Mouse (Mus musculus) olfactory bulb, adult 2 months (tissue): ENCODE results near the gene Rtel1. TPM values are rescaled to one million over a fixed set of nuclear protein-coding genes. Genes with fewer than 3 reads are reported as not detected.
"Not testable (repeated sequence)": the region's sequence is repeated elsewhere in the genome, so short reads cannot be mapped to it uniquely, and the experiment has no call there.

Source experiments
- H3K27ac ChIP-seq: fragments of 200-500 bp; 2 replicates; pipeline ENCODE4 v1.5.1; 2012; ENCODE audit warnings: low read depth, low read length; ENCODE audit not compliant: insufficient read depth
- H3K4me1 ChIP-seq: fragments of 200-500 bp; 2 replicates; pipeline ENCODE4 v1.6.1; 2012; ENCODE audit warnings: low read length; ENCODE audit not compliant: control insufficient read depth, insufficient read depth
- H3K4me3 ChIP-seq: fragments of 200-500 bp; 2 replicates; pipeline ENCODE4 v1.5.1; 2012; ENCODE audit warnings: mild to moderate bottlenecking, low read depth, low read length, moderate library complexity; ENCODE audit not compliant: insufficient read depth
- CTCF ChIP-seq: fragments of 200-500 bp; IDR thresholded peaks from 2 replicates; pipeline ENCODE4 v1.5.1; 2012; ENCODE audit warnings: low read depth, mild to moderate bottlenecking, low read length, moderate library complexity; ENCODE audit not compliant: insufficient read depth
- POLR2A ChIP-seq: fragments of 200-500 bp; IDR thresholded peaks from 2 replicates; pipeline ENCODE4 v1.6.1; 2012; ENCODE audit warnings: mild to moderate bottlenecking, low read depth, low read length, moderate library complexity; ENCODE audit not compliant: insufficient read depth
- WGBS: fragments of 180-500 bp; shearing (Covaris S2); methylation state at CpG from one replicate; pipeline ENCODE4 v1.1.7; 2018; 5-methylcytosine and 5-hydroxymethylcytosine counted together
- polyA plus RNA-seq: library from polyadenylated mRNA; stranded (reverse); fragments of >200 nt; gene quantifications from 2 replicates; pipeline ENCODE4 v1.2.4, GENCODE M21; 2012; ENCODE audit warnings: low replicate concordance; ENCODE audit not compliant: missing spikeins, insufficient read depth, insufficient read length

The Rtel1 gene
- polyA plus RNA-seq, 1 experiment = not detected

GRCm38 (mm10) chr2:181287958-181288350 lies 31.6 kb upstream of the Rtel1 start, which contains the start of gene Gmeb2:
Gene Gmeb2, minus strand, starts transcription at chr2:181288035.
- Histone ChIP-seq H3K27ac (peak within 1 kb of the TSS; percentile 95), H3K4me3 (peak within 1 kb of the TSS; percentile 98)
- peak; percentile 57 for TF ChIP-seq POLR2A
- 5% methylated on average over 38 of the region's 38 CpGs for WGBS
- H3K4me1 ChIP-seq = not testable (repeated sequence)

DNA sequence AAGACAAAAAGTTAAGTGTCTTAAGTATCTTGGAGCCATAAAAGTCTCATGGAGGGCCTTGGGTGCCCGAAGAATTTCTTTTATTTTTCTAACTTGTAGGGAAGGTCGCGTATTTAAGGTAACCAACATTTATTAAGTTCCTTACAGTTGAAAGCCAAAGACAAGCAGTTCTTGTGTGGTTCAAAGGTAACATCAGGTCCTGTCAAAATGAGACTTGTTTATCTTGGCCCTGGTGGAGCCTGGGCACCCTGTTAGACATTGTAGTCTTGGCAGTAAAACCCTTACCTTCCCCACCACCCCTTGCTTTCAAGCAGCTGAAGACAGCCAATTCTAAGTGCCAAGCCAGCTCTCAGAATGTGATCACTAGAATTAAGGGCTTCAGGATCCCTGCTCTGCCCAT lies 30.8 kb upstream of the Rtel1 start:
- Histone ChIP-seq H3K4me3 (no peak overlapping the region; the same call in 1 of the 2 replicates), H3K27ac (no peak overlapping the region), H3K4me1 (no peaks in the 10 kb centered on the region)
- 69% methylated on average over 3 of the region's 3 CpGs for WGBS
- no peak for TF ChIP-seq POLR2A
- TF ChIP-seq CTCF = no peak

GRCm38 (mm10) chr2:181290937-181291336 lies 28.6 kb upstream of the Rtel1 start:
- no peak for TF ChIP-seq CTCF
- TF ChIP-seq POLR2A = no peak
- 53% methylated on average over 1 of the region's 1 CpGs for WGBS
- Histone ChIP-seq H3K27ac (no peak overlapping the region), H3K4me1 (no peaks in the 10 kb centered on the region), H3K4me3 (no peak overlapping the region)

- Histone ChIP-seq H3K4me3 (no peak overlapping the region), H3K4me1 (peaks cover 2% of the 10 kb centered on the region; the same call in 1 of the 2 replicates), H3K27ac (no peak overlapping the region)
- 39% methylated on average over 3 of the region's 3 CpGs for WGBS
- TF ChIP-seq CTCF = no peak
- no peak for TF ChIP-seq POLR2A
Measured at GRCm38 (mm10) chr2:181302041-181302440, 17.5 kb upstream of the Rtel1 start.

- H3K4me1 ChIP-seq = peaks cover 9% of the 10 kb centered on the region
- TF ChIP-seq CTCF (no peak), POLR2A (no peak)
- no peak overlapping the region for H3K4me3 ChIP-seq
- 71% methylated on average over 1 of the region's 1 CpGs for WGBS
- H3K27ac ChIP-seq = no peak overlapping the region
Measured at GRCm38 (mm10) chr2:181304944-181305343, 14.6 kb upstream of the Rtel1 start.

GRCm38 (mm10) chr2:181307144-181307804 lies 12.3 kb upstream of the Rtel1 start:
- TF ChIP-seq CTCF (peak; percentile 56), POLR2A (no peak)
- H3K4me3 ChIP-seq = no peak overlapping the region
- 14% methylated on average over 30 of the region's 30 CpGs for WGBS
- peaks cover 9% of the 10 kb centered on the region for H3K4me1 ChIP-seq
- H3K27ac ChIP-seq = no peak overlapping the region

GRCm38 (mm10) chr2:181312435-181312834 lies 7.1 kb upstream of the Rtel1 start:
- WGBS = 66% methylated on average over 3 of the region's 3 CpGs
- H3K27ac ChIP-seq = 0 out of 2 replicates have a peak overlapping the region, but pooled peaks have one; percentile 95
- peaks cover 8% of the 10 kb centered on the region for H3K4me1 ChIP-seq
- TF ChIP-seq POLR2A = no peak
- no peak for TF ChIP-seq CTCF
- H3K4me3 ChIP-seq = peak overlapping the region; percentile 74

- Histone ChIP-seq H3K4me1 (peaks cover 5% of the 10 kb centered on the region; the same call in 1 of the 2 replicates), H3K4me3 (peak overlapping the region; percentile 74), H3K27ac (peak overlapping the region; percentile 95)
- TF ChIP-seq CTCF (no peak), POLR2A (no peak)
- WGBS = 5% methylated on average over 5 of the region's 5 CpGs
Measured at GRCm38 (mm10) chr2:181313006-181313343, 6.6 kb upstream of the Rtel1 start.

DNA sequence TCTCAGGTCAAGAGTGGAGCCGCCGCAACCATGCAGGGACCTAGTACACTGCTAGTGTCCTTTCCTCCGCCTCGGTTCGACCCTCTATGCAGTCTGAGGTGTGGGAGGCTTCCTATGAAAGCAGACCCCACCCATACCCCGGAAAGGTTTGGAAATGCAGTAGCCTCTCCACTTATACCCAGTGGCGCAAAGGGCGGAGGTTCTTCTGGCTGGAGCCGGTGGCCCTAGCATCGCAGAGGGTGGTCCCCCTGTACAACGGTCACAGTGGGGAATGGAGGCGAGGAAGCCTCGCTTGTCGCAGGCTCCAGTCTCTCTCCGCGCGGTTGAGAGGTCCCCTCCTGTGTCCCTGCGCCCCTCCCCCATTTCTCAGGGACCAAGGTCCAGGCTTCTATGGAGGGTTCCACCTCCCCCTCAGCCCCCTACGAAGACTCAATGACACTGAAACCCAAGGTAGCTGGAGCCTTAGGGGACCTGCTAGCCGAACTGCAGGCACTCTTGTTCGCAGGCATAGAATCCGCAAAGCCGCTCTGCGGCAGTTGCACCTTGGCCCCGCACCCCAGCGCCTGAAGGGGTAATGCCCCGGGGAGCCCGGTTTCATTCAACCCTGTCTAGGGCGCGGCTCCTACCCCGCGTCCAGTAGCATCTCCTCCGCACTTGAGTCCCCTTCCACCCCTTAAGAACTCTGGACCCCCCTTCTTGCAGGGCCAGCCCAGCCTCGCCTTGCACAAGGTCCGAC lies 6.0 kb upstream of the Rtel1 start:
- peak overlapping the region; percentile 74 for H3K4me3 ChIP-seq
- H3K4me1 ChIP-seq = peaks cover 5% of the 10 kb centered on the region; the same call in 1 of the 2 replicates
- peak overlapping the region; percentile 95 for H3K27ac ChIP-seq
- TF ChIP-seq POLR2A = no peak
- no peak for TF ChIP-seq CTCF
- 2% methylated on average over 35 of the region's 35 CpGs for WGBS
